Mouse (Mus musculus) kidney, embryonic 16.5 days (tissue): Measurements from ENCODE around the gene Camkk1. TPM values are rescaled to one million over a fixed set of nuclear protein-coding genes. Genes with fewer than 3 reads are reported as not detected.

Experiments used
- ATAC-seq: fragments of 200-750 bp; cut with Nextera tagmentation; 2 replicates; pipeline ENCODE4 v1.8.0; 2017; ENCODE audit warnings: moderate TSS enrichment; ENCODE audit not compliant: low FRiP score, low TSS enrichment
- H3K27ac ChIP-seq: fragments of 300-500 bp; sonication (generic); 2 replicates; pipeline ENCODE4 v1.5.1; 2014; ENCODE audit warnings: low read length
- H3K27me3 ChIP-seq: fragments of 300-500 bp; sonication (generic); 2 replicates; pipeline ENCODE4 v1.6.1; 2014; ENCODE audit warnings: low read length, control low read depth, mixed read lengths; ENCODE audit not compliant: insufficient read depth
- H3K36me3 ChIP-seq: fragments of 300-500 bp; sonication (generic); 2 replicates; pipeline ENCODE4 v1.6.1; 2014; ENCODE audit warnings: low read length, control low read depth, mixed read lengths; ENCODE audit not compliant: insufficient read depth
- H3K4me1 ChIP-seq: fragments of 300-500 bp; sonication (generic); 2 replicates; pipeline ENCODE4 v1.6.1; 2014; ENCODE audit warnings: low read length, control low read depth, mixed read lengths; ENCODE audit not compliant: insufficient read depth
- H3K4me2 ChIP-seq: fragments of 300-500 bp; sonication (generic); replicated peaks from 2 replicates; pipeline ENCODE4 v1.6.1; 2014; ENCODE audit warnings: low read depth, low read length
- H3K4me3 ChIP-seq: fragments of 300-500 bp; sonication (generic); 2 replicates; pipeline ENCODE4 v1.5.1; 2014; ENCODE audit warnings: mild to moderate bottlenecking, low read length
- H3K9ac ChIP-seq: fragments of 300-500 bp; sonication (generic); replicated peaks from 2 replicates; pipeline ENCODE4 v1.6.1; 2014; ENCODE audit warnings: low read length
- H3K9me3 ChIP-seq: fragments of 300-500 bp; sonication (generic); 2 replicates; pipeline ENCODE4 v1.6.1; 2016; ENCODE audit warnings: low read length, control low read depth
- WGBS: fragments of 180-500 bp; shearing (Covaris S2); extraction: QIAGEN DNeasy Blood & Tissue Kit; methylation state at CpG from one replicate; pipeline ENCODE4 v1.1.7; 2014; 5-methylcytosine and 5-hydroxymethylcytosine counted together
- polyA plus RNA-seq: library from polyadenylated mRNA; unstranded; fragments of >200 nt; fragmentation: Nextera tagmentation; extraction: Ambion mirVana; gene quantifications from 2 replicates; pipeline ENCODE4 v1.2.1, GENCODE M21; 2015

Gene Camkk1
- polyA plus RNA-seq, 1 experiment from 2014 or later = 7.7 TPM

DNA sequence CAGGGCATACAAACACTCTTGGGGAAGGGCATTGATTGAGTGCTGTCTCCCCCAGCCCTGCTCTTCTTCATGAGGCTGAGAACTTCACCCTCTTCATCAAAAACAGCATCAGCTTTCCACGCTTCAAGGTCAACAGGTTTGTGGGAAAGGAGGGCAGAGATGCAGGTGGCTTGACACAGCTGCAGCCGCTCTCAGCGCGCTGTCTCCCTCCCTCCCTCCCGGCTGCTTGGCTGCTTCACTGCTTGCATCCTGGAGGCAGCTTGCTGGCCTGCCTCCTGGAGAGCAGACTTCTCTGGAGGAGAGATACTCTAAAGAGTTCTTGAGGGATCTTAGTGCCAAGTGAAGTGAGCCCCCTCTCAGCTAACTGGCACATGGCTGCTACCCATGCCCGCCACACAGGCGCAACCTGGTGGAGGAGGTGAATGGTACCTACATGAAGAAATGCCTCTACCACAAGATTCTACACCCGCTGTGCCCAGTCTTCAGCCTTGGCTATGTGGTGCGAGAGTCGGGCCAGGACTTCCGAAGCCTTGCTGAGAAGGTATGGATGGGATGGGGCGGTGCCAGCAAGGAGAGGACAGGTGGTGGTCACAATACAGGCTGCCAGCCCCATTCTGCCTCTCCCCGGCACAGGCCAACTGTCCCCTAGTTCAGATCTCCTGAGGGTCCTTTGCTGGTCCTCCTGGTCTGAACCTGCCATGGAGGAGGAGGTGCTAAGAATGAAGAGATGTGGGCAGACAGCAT lies 9.1 kb upstream of the Camkk1 start:
- Histone ChIP-seq H3K27me3 (no peaks in the 10 kb centered on the region; the same call in 1 of the 2 replicates), H3K4me3 (no peak overlapping the region), H3K4me1 (no peaks in the 10 kb centered on the region), H3K4me2 (no peak overlapping the region), H3K9me3 (no peaks in the 10 kb centered on the region), H3K9ac (no peak overlapping the region), H3K27ac (no peak overlapping the region), H3K36me3 (no peaks in the 10 kb centered on the region)
- no peak for ATAC-seq
- WGBS = 61% methylated on average over 13 of the region's 13 CpGs

DNA sequence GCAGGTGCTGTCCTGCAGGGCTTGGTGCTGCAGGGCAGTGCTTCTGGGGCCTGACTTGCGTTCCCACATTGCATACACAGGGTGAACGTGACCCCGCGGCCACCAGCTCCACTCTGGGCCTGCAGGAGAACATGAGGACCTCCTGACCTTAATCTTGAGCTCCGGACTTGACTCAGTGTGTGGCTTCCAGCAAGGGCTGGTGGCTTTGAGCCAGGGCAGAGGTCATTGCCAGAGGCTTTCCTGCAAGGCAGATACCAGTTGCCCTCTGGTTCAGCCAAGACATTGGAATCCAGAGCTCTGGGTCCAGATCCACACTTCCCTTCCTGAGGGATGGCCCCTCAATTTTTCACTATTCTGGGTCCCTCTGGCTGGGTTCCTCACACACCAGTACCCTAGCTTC lies 4.8 kb upstream of the Camkk1 start:
- 74% methylated on average over 5 of the region's 5 CpGs for WGBS
- Histone ChIP-seq H3K27ac (no peak overlapping the region), H3K27me3 (peaks cover 7% of the 10 kb centered on the region), H3K4me2 (no peak overlapping the region), H3K36me3 (no peaks in the 10 kb centered on the region), H3K9ac (no peak overlapping the region), H3K4me1 (peaks cover 4% of the 10 kb centered on the region; the same call in 1 of the 2 replicates), H3K9me3 (no peaks in the 10 kb centered on the region), H3K4me3 (no peak overlapping the region)
- ATAC-seq = no peak

DNA sequence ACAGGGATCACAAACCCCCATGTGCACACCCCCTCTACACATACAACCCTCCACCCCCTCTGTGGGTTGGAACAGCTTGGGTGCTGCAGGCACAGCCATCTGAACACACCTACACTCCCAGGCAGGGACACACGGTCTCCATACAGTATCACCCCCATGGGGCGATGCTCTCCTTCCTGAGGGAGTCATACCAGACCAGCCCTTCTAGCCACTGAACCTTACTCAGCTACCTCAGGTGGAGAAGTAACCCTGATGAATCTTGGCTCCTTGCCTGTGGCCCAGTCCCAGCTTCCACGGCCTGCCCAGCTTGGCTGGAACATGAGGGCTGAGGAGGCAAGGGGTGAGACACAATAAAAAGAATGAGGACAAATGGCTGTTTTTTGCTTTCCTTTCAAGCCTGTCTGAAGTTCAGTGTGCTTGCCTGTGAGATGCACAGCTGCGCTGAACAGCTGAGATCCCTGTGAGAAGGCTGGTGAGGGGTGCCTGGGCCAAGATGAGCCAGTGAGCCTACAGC lies 3.9 kb upstream of the Camkk1 start:
- Histone ChIP-seq H3K27me3 (peaks cover 11% of the 10 kb centered on the region), H3K36me3 (no peaks in the 10 kb centered on the region), H3K9ac (no peak overlapping the region), H3K4me1 (peaks cover 11% of the 10 kb centered on the region; the same call in 1 of the 2 replicates), H3K4me2 (no peak overlapping the region), H3K9me3 (no peaks in the 10 kb centered on the region), H3K27ac (no peak overlapping the region), H3K4me3 (no peak overlapping the region)
- 76% methylated on average over 4 of the region's 4 CpGs for WGBS
- ATAC-seq = no peak

DNA sequence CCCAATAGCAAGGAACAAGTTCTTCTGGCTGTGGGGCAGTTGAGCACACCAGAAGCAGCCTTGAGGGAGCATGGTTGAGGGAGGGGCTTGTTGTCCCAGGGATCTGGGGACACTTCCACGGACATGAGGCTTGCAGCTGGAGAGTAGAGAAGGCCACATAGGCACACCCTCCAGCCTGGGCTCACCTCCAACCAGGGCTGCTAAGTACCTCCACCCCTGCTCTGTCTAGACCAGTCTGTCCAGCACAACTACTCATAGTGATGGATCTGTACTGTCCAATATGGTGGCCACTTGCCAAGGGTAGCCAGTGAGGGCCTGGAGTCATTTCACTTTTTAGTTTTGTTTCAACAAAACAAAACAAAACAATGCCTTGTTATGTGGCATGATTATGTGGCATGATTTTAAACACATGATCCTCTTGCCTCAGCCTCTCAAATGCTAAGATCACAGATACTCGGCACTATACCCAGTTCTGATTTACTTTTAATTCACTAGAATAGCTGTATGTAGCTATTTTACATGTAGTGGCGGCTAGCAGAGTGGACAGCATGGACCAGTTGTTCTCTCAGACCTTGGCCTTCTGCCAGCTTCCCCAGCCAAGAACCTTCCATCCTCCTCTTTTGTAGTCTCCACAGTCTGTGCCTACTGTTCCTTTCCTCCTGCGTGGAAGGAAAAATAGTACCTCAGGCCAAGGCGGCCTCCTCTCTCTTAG lies 3.3 kb upstream of the Camkk1 start:
- H3K9ac ChIP-seq = no peak overlapping the region
- H3K4me2 ChIP-seq = no peak overlapping the region
- no peak overlapping the region for H3K4me3 ChIP-seq
- no peak overlapping the region for H3K27ac ChIP-seq
- H3K4me1 ChIP-seq = peaks cover 11% of the 10 kb centered on the region; the same call in 1 of the 2 replicates
- H3K9me3 ChIP-seq = no peaks in the 10 kb centered on the region
- H3K36me3 ChIP-seq = no peaks in the 10 kb centered on the region
- WGBS = 75% methylated on average over 5 of the region's 5 CpGs
- no peak for ATAC-seq
- H3K27me3 ChIP-seq = peaks cover 14% of the 10 kb centered on the region

DNA sequence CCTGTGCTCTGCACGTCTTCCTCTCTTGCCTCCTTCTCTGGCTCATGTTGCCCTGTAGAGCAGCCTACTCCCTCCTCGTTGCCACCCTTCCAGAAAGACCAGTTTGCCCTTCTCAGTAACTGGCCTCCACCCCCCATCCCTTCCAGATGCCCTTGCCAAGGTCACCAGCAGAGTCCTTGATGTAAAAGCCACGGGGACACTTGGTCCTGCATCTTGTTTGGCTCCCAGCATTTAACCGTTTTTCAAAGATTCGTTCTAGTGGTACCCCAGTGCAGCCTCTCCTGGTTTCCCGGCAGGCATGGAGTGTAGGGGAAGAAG lies 2.7 kb upstream of the Camkk1 start:
- Histone ChIP-seq H3K9ac (no peak overlapping the region), H3K9me3 (no peaks in the 10 kb centered on the region), H3K27me3 (peaks cover 18% of the 10 kb centered on the region), H3K4me1 (peaks cover 11% of the 10 kb centered on the region; the same call in 1 of the 2 replicates), H3K27ac (no peak overlapping the region), H3K4me3 (no peak overlapping the region), H3K36me3 (no peaks in the 10 kb centered on the region), H3K4me2 (no peak overlapping the region)
- no peak for ATAC-seq
- WGBS = 75% methylated on average over 6 of the region's 6 CpGs

DNA sequence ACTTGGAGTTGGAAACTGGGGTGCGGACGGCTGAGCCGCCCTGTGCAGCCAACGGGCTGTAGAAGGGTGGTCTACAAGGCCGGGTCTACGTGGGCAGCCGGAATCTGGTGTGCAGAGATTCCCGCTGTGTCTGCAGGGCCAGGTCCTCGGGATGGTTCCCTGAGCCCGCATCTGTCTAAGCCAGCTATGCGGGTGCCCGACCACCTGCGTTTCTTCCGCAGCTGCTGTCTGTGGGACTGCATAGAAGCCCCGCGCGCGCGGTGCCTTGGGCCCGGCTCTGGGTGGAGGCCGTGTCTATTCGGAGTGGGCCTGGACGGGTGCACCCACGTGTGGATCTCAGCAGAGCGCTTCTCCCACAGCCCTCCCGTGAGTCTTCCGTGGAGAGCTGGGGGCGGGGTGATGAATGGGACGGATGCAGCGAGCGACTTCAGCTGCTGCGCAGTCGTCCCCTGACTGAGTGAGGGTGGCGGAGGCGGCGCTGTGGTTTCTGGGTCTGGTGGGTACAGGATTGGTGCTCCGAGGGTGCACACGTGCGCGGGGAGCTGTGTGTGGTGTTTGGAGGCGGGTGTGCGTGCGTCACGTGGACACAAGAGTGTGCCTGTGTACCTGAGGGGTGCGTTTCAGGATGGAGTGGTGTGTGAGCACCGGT lies 463 bp downstream of the Camkk1 start:
- peak overlapping the region; percentile 98 for H3K4me2 ChIP-seq
- no peaks in the 10 kb centered on the region for H3K9me3 ChIP-seq
- peak; percentile 43 for ATAC-seq
- no peaks in the 10 kb centered on the region for H3K36me3 ChIP-seq
- H3K27me3 ChIP-seq = peaks cover 21% of the 10 kb centered on the region
- peak overlapping the region; percentile 72 for H3K4me3 ChIP-seq
- H3K4me1 ChIP-seq = peaks cover 15% of the 10 kb centered on the region
- WGBS = under 1% methylated on average over 46 of the region's 46 CpGs
- H3K27ac ChIP-seq = no peak overlapping the region
- peak overlapping the region; percentile 69 for H3K9ac ChIP-seq

DNA sequence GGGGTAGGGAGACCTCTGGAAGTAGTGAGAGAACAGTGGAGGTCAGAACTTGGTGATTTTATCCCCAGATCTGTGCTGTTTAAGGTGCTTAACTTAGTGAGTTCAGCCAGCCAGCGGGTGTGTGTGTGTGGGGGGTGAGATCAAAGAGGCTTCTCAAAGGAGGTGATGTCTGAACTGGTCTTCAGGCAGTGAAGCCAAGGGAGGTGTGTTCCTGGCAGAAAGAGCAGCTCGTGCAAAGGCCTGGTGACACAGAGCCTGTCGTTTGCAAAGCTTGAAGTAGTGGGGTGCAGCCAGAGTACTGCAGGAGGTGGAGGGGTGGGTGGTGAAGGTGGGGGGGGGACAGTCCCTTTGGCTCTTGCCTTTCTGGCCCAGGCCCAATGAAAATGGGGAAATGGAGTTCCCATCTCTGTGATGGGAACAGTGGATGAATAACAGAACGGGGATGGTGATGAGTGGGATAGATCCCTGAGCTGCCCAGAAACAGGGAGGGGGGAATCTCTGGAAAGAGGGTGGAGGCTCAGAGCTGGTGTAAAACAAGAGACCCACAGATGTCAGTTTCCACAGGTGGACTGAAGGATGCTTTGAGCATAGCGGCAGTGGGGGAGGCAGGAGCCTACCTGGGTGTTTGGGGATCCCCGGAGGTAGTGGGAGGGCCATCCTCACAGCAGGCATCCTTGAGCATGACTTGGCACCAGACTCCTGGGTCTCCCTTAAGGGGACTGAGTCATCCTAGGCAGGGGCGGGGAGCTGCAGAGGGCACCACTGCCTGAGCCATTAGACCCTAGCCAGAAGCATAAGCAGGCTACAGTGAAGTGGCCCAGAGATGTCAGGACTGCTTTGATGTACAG lies 2.4 kb downstream of the Camkk1 start:
- Histone ChIP-seq H3K4me1 (peaks cover 23% of the 10 kb centered on the region), H3K36me3 (no peaks in the 10 kb centered on the region), H3K9me3 (no peaks in the 10 kb centered on the region), H3K9ac (no peak overlapping the region), H3K4me2 (no peak overlapping the region), H3K27ac (no peak overlapping the region), H3K27me3 (peaks cover 21% of the 10 kb centered on the region), H3K4me3 (no peak overlapping the region)
- no peak for ATAC-seq
- 68% methylated on average over 7 of the region's 7 CpGs for WGBS

DNA sequence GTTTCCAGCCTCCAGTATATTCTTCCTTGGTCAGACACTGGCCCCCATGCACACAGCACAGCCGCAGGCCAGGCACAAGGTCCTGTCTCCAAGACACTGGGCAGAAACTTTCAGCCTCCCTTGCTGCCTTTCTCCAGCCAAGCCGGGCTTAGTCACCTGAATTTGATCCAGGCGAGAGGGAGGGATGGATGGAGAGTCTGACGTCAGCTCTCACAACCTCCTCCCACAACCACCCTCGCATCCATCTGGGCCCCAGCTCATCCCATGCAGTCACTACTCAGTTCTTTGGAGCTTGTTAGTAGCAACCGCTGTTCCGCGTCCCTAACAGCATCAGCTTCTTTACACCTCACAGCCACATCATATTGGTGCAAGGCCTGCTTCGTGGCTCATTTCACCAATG lies 4.3 kb downstream of the Camkk1 start:
- H3K9me3 ChIP-seq = no peaks in the 10 kb centered on the region
- no peaks in the 10 kb centered on the region for H3K36me3 ChIP-seq
- no peak for ATAC-seq
- 45% methylated on average over 9 of the region's 9 CpGs for WGBS
- H3K27me3 ChIP-seq = peaks cover 15% of the 10 kb centered on the region
- peaks cover 23% of the 10 kb centered on the region for H3K4me1 ChIP-seq
- no peak overlapping the region for H3K4me2 ChIP-seq
- no peak overlapping the region for H3K4me3 ChIP-seq
- no peak overlapping the region for H3K27ac ChIP-seq
- H3K9ac ChIP-seq = no peak overlapping the region

DNA sequence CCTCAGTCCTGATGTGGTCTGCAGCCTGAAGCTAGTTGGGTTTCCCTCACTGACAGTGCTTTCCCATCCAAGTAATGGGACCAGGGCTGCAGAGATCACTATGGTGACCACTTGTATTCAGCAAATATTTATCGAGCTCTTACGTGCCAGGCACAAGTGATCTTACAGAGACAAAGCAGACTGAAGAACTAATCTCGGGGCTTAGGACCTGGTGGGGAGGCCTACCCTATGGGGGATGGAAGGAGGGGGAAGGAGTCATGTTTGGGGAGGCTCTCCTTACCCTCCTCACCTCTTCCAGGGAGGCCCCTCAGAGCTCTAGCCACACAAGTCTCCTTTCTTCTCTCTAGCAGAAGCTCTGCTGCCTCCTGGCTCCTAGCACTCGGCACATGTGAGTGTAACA lies 5.0 kb downstream of the Camkk1 start:
- Histone ChIP-seq H3K9ac (no peak overlapping the region), H3K4me2 (no peak overlapping the region), H3K9me3 (no peaks in the 10 kb centered on the region), H3K27me3 (peaks cover 14% of the 10 kb centered on the region), H3K27ac (peak overlapping the region; percentile 52), H3K4me3 (no peak overlapping the region), H3K36me3 (no peaks in the 10 kb centered on the region), H3K4me1 (peaks cover 20% of the 10 kb centered on the region)
- 76% methylated on average over 4 of the region's 4 CpGs for WGBS
- ATAC-seq = no peak
